Mouse (Mus musculus) stomach, postnatal 0 days (tissue): ENCODE results near the gene Ugp2. TPM values are rescaled to one million over a fixed set of nuclear protein-coding genes. Genes with fewer than 3 reads are reported as not detected.
A peak's percentile ranks its signal among the peaks of the same experiment; 100 is the strongest.
"Not testable (repeated sequence)": the region's sequence is repeated elsewhere in the genome, so short reads cannot be mapped to it uniquely, and the experiment has no call there.

Experiments used
- ATAC-seq: fragments of 200-750 bp; cut with Nextera tagmentation; 2 replicates; pipeline ENCODE4 v1.8.0; 2017; ENCODE audit not compliant: low FRiP score, low TSS enrichment
- DNase-seq: peaks from one replicate; pipeline ENCODE4 v3.0.0-alpha.2; 2016; ENCODE audit warnings: low spot score
- H3K27ac ChIP-seq: fragments of 300-500 bp; sonication (generic); replicated peaks from 2 replicates; pipeline ENCODE4 v1.5.1; 2014; ENCODE audit warnings: mild to moderate bottlenecking, control low read depth
- H3K27me3 ChIP-seq: fragments of 300-500 bp; sonication (generic); 2 replicates; pipeline ENCODE4 v1.6.1; 2014; ENCODE audit warnings: low read length; ENCODE audit not compliant: control insufficient read depth, insufficient read depth
- H3K36me3 ChIP-seq: fragments of 300-500 bp; sonication (generic); 2 replicates; pipeline ENCODE4 v1.6.1; 2014; ENCODE audit warnings: low read length, mixed read lengths; ENCODE audit not compliant: control insufficient read depth, insufficient read depth
- H3K4me1 ChIP-seq: fragments of 300-500 bp; sonication (generic); replicated peaks from 2 replicates; pipeline ENCODE4 v1.6.1; 2014; ENCODE audit warnings: antibody characterized with exemption; ENCODE audit not compliant: control insufficient read depth, insufficient read depth
- H3K4me2 ChIP-seq: fragments of 300-500 bp; sonication (generic); replicated peaks from 2 replicates; pipeline ENCODE4 v1.6.1; 2014; ENCODE audit warnings: low read depth, mild to moderate bottlenecking, control low read depth, moderate library complexity
- H3K4me3 ChIP-seq: fragments of 300-500 bp; sonication (generic); 2 replicates; pipeline ENCODE4 v1.5.1; 2014; ENCODE audit warnings: low read depth, low read length, control low read depth
- H3K9ac ChIP-seq: fragments of 300-500 bp; sonication (generic); 2 replicates; pipeline ENCODE4 v1.6.1; 2014; ENCODE audit warnings: mild to moderate bottlenecking, low read length, control low read depth, mixed read lengths
- H3K9me3 ChIP-seq: fragments of 300-500 bp; sonication (generic); 2 replicates; pipeline ENCODE4 v1.6.1; 2016; ENCODE audit warnings: low read length; ENCODE audit not compliant: control insufficient read depth
- CTCF ChIP-seq: IDR thresholded peaks from 2 replicates; pipeline ENCODE4 v1.5.1; 2016; ENCODE audit warnings: antibody characterized with exemption, low read depth, mild to moderate bottlenecking, moderate library complexity
- EP300 ChIP-seq: optimal IDR thresholded peaks from 2 replicates; pipeline ENCODE3; 2016; ENCODE audit warnings: antibody characterized with exemption
- WGBS: fragments of 180-500 bp; shearing (Covaris S2); extraction: QIAGEN DNeasy Blood & Tissue Kit; methylation state at CpG from one replicate; pipeline ENCODE4 v1.1.7; 2014; 5-methylcytosine and 5-hydroxymethylcytosine counted together
- polyA plus RNA-seq: library from polyadenylated mRNA; unstranded; fragments of >200 nt; fragmentation: Nextera tagmentation; extraction: Ambion mirVana; gene quantifications from 2 replicates; pipeline ENCODE4 v1.2.1, GENCODE M21; 2015

Gene Ugp2
- polyA plus RNA-seq, 1 experiment from 2014 or later, result 124 TPM

GRCm38 (mm10) chr11:21309516-21309915, 61.5 kb downstream of the Ugp2 start:
- no peak for ATAC-seq
- TF ChIP-seq EP300 (no peak), CTCF (no peak)
- Histone ChIP-seq H3K4me1 (no peaks in the 10 kb centered on the region), H3K27me3 (no peaks in the 10 kb centered on the region), H3K36me3 (peaks cover 4% of the 10 kb centered on the region; the same call in 1 of the 2 replicates), H3K27ac (no peak overlapping the region), H3K4me2 (no peak overlapping the region), H3K9ac (no peak overlapping the region), H3K9me3 (no peaks in the 10 kb centered on the region), H3K4me3 (no peak overlapping the region)
- DNase-seq, result no peak
- 67% methylated on average over 6 of the region's 6 CpGs for WGBS

GRCm38 (mm10) chr11:21308119-21308518, 62.9 kb downstream of the Ugp2 start:
- no peak overlapping the region for H3K4me3 ChIP-seq
- DNase-seq (peak; percentile 29), ATAC-seq (no peak)
- H3K9ac ChIP-seq, result no peak overlapping the region
- WGBS, result 82% methylated on average over 5 of the region's 5 CpGs
- H3K4me1 ChIP-seq, result no peaks in the 10 kb centered on the region
- no peaks in the 10 kb centered on the region for H3K27me3 ChIP-seq
- no peak overlapping the region for H3K4me2 ChIP-seq
- H3K36me3 ChIP-seq, result no peaks in the 10 kb centered on the region; the same call in 1 of the 2 replicates
- H3K27ac ChIP-seq, result no peak overlapping the region
- TF ChIP-seq EP300, result no peak
- peak; percentile 73 for TF ChIP-seq CTCF
- no peaks in the 10 kb centered on the region for H3K9me3 ChIP-seq

- 66% methylated on average over 5 of the region's 5 CpGs for WGBS
- DNase-seq, result no peak
- Histone ChIP-seq H3K27me3 (no peaks in the 10 kb centered on the region), H3K4me2 (no peak overlapping the region), H3K4me3 (no peak overlapping the region), H3K4me1 (no peaks in the 10 kb centered on the region), H3K9ac (no peak overlapping the region), H3K27ac (no peak overlapping the region), H3K9me3 (no peaks in the 10 kb centered on the region), H3K36me3 (no peaks in the 10 kb centered on the region; the same call in 1 of the 2 replicates)
- ATAC-seq, result peak; percentile 69; the same call in 1 of the 2 replicates
- no peak for TF ChIP-seq EP300
Measured at GRCm38 (mm10) chr11:21307078-21307668, 63.8 kb downstream of the Ugp2 start.

- TF ChIP-seq CTCF, result no peak
- TF ChIP-seq EP300, result no peak
- Histone ChIP-seq H3K4me2 (no peak overlapping the region), H3K27ac (no peak overlapping the region), H3K9me3 (no peaks in the 10 kb centered on the region), H3K4me1 (no peaks in the 10 kb centered on the region), H3K4me3 (no peak overlapping the region), H3K36me3 (0 out of 2 replicates have a peak, but pooled peaks cover 7% of the 10 kb centered on the region), H3K9ac (no peak overlapping the region), H3K27me3 (no peaks in the 10 kb centered on the region)
- ATAC-seq, result no peak
- DNase-seq, result no peak
- WGBS, result 73% methylated on average over 3 of the region's 3 CpGs
Measured at GRCm38 (mm10) chr11:21303619-21304018, 67.4 kb downstream of the Ugp2 start.

- ATAC-seq (no peak), DNase-seq (no peak)
- WGBS, result 81% methylated on average over 5 of the region's 5 CpGs
- Histone ChIP-seq H3K4me2 (no peak overlapping the region), H3K4me1 (no peaks in the 10 kb centered on the region), H3K27me3 (no peaks in the 10 kb centered on the region), H3K27ac (no peak overlapping the region), H3K9me3 (no peaks in the 10 kb centered on the region), H3K4me3 (no peak overlapping the region), H3K36me3 (0 out of 2 replicates have a peak, but pooled peaks cover 3% of the 10 kb centered on the region), H3K9ac (no peak overlapping the region)
- TF ChIP-seq EP300, result no peak
Measured at GRCm38 (mm10) chr11:21295486-21295885, 75.5 kb downstream of the Ugp2 start.

- ATAC-seq, result not testable (repeated sequence)
Measured at GRCm38 (mm10) chr11:21288153-21288552, 82.8 kb downstream of the Ugp2 start.

More at GRCm38 (mm10) chr11:21288153-21288552, 82.8 kb downstream of the Ugp2 start:
- not testable (repeated sequence) for H3K9ac ChIP-seq, H3K4me1 ChIP-seq, H3K4me3 ChIP-seq, H3K27ac ChIP-seq, DNase-seq, H3K9me3 ChIP-seq, H3K27me3 ChIP-seq, H3K36me3 ChIP-seq, H3K4me2 ChIP-seq
- 97% methylated on average over 2 of the region's 2 CpGs for WGBS
- TF ChIP-seq CTCF, result peak; percentile 38; the same call in 1 of the 2 replicates
